In the genomic region with DNA sequence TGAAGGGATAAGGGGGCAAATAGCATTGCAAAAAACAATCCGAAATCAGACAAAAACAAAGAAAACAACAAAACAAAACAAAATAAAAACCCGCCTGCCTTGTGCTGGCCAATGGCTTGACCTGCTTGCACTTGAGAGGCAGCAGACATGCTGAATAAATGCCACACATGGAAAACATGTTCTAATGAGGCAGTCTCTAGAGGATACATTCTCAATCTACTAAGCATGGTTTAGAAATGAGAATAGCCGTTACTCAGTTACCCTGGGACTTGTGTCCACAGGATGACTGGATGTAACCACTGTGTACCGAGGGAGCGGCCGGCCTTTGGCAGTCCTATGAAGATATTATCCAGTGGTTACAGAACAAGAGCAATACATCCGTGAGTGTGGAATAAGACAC, we compare ENCODE assay signal across 26 mouse cellular contexts. TPM values are rescaled to one million over a fixed set of nuclear protein-coding genes. Genes with fewer than 3 reads are reported as not detected.
DNase-seq lines count a peak whose midpoint lies in the region; ATAC-seq lines count a peak whose summit lies in the region.
"Had no signal": no experiment of that assay in that cellular context is flagged by ENCODE, and none has a peak within 500 bp of the region (broad histone marks: within the 10 kb centered on the region; RNA-seq: fewer than 3 reads in every experiment).

No protein-coding gene starts in this region.

- no peaks in the 10 kb centered on the region for H3K27me3 ChIP-seq in forebrain, embryonic 11.5 days (ENCODE audit: control insufficient read depth, insufficient read depth, low read length)
- no peaks in the 10 kb centered on the region for H3K27me3 ChIP-seq in forebrain, embryonic 10.5 days (ENCODE audit: poor library complexity, severe bottlenecking)
- H3K27me3 ChIP-seq in heart, embryonic 10.5 days (ENCODE audit: insufficient read depth, poor library complexity, severe bottlenecking): no peaks in the 10 kb centered on the region
- H3K27me3 ChIP-seq: CH12.LX; embryonic facial prominence, embryonic 13.5 days; embryonic facial prominence, embryonic 15.5 days; forebrain, embryonic 13.5 days had no signal

- H3K9me3 ChIP-seq in forebrain, embryonic 11.5 days (ENCODE audit: control insufficient read depth, low read length): no peaks in the 10 kb centered on the region
- no peaks in the 10 kb centered on the region for H3K9me3 ChIP-seq in forebrain, embryonic 10.5 days
- no peaks in the 10 kb centered on the region for H3K9me3 ChIP-seq in heart, embryonic 10.5 days
- H3K9me3 ChIP-seq: embryonic facial prominence, embryonic 13.5 days; embryonic facial prominence, embryonic 15.5 days; forebrain, embryonic 13.5 days had no signal

- no peaks in the 10 kb centered on the region for H3K4me1 ChIP-seq in forebrain, embryonic 11.5 days (replicated peaks; ENCODE audit: control insufficient read depth, insufficient read depth, low read length)
- H3K4me1 ChIP-seq in forebrain, embryonic 10.5 days: peaks cover 25% of the 10 kb centered on the region
- H3K4me1 ChIP-seq in heart, embryonic 10.5 days: peaks cover 8% of the 10 kb centered on the region
- H3K4me1 ChIP-seq: embryonic facial prominence, embryonic 13.5 days; embryonic facial prominence, embryonic 15.5 days had no signal

- H3K27ac ChIP-seq in forebrain, embryonic 11.5 days (ENCODE audit: low read depth, low read length): no peak overlapping the region
- H3K27ac ChIP-seq in forebrain, embryonic 10.5 days: no peak overlapping the region
- H3K27ac ChIP-seq in heart, embryonic 10.5 days: no peak overlapping the region
- H3K27ac ChIP-seq: embryonic facial prominence, embryonic 13.5 days; embryonic facial prominence, embryonic 15.5 days; forebrain, embryonic 13.5 days had no signal

- H3K9ac ChIP-seq in forebrain, embryonic 11.5 days (ENCODE audit: low read length): no peak overlapping the region
- H3K9ac ChIP-seq: embryonic facial prominence, embryonic 13.5 days; embryonic facial prominence, embryonic 15.5 days; forebrain, embryonic 13.5 days had no signal

- WGBS in forebrain, embryonic 11.5 days: 66% methylated on average over 7 of the region's 7 CpGs
- WGBS in forebrain, embryonic 10.5 days: 78% methylated on average over 7 of the region's 7 CpGs
- WGBS in heart, embryonic 10.5 days: 78% methylated on average over 7 of the region's 7 CpGs

- no peaks in the 10 kb centered on the region for H3K36me3 ChIP-seq in forebrain, embryonic 11.5 days (ENCODE audit: control insufficient read depth, insufficient read depth, low read length)
- H3K36me3 ChIP-seq in forebrain, embryonic 10.5 days (replicated peaks): no peaks in the 10 kb centered on the region
- no peaks in the 10 kb centered on the region for H3K36me3 ChIP-seq in heart, embryonic 10.5 days
- H3K36me3 ChIP-seq: embryonic facial prominence, embryonic 13.5 days; embryonic facial prominence, embryonic 15.5 days; G1E had no signal

- peak; percentile 10 for DNase-seq in forebrain, embryonic 11.5 days (ENCODE audit: low spot score)
- no peak for DNase-seq in forebrain, embryonic 10.5 days (ENCODE audit: extremely low spot score, low spot score)
- peak; percentile 67 for DNase-seq in heart, adult 11 months
- no peak for DNase-seq in heart, embryonic 10.5 days (ENCODE audit: low spot score)
- peak; percentile 8 for DNase-seq in retina, embryonic 14.5 days (ENCODE audit: low spot score)
- DNase-seq in adrenal gland, adult 8-10 months: no peak
- DNase-seq: adrenal gland, postnatal 10 days; adrenal gland, postnatal 25 days; B cell, adult 2 months; cerebellum, adult 11 months; cerebellum, adult 18-20 months; cerebellum, adult 8-10 months; cerebellum, adult 9-11 months; cerebellum, postnatal 14 days; cerebellum, postnatal 36 days; embryo, embryonic 11 days had no signal

- H3K4me3 ChIP-seq in forebrain, embryonic 11.5 days (ENCODE audit: low read depth, low read length): no peak overlapping the region
- H3K4me3 ChIP-seq in forebrain, embryonic 10.5 days: no peak overlapping the region
- no peak overlapping the region for H3K4me3 ChIP-seq in heart, embryonic 10.5 days
- H3K4me3 ChIP-seq: embryonic facial prominence, embryonic 13.5 days; embryonic facial prominence, embryonic 15.5 days; erythroblast, embryonic 14.5 days; forebrain, embryonic 13.5 days had no signal

- no peak overlapping the region for H3K4me2 ChIP-seq in forebrain, embryonic 11.5 days (ENCODE audit: low read depth, low read length, severe bottlenecking)
- H3K4me2 ChIP-seq: embryonic facial prominence, embryonic 13.5 days; embryonic facial prominence, embryonic 15.5 days; forebrain, embryonic 13.5 days had no signal

- ATAC-seq in forebrain, embryonic 11.5 days (replicated peaks; ENCODE audit: low FRiP score): no peak
- ATAC-seq: activated CD4-positive, CD25-positive, alpha-beta regulatory T cell, adult 4 months; CD4-positive, CD25-positive, alpha-beta regulatory T cell, adult 4 months; forebrain, embryonic 13.5 days; forebrain, embryonic 16.5 days; Patski had no signal

RNA-seq across cellular contexts. Expression of a gene that starts 33.9 kb away (rescaled TPM):
- polyA plus RNA-seq in forebrain, embryonic 11.5 days (2014; fragmentation: Nextera tagmentation; extraction: Ambion mirVana): 11.7 and 13.4 TPM in 2 replicates
- polyA plus RNA-seq in forebrain, embryonic 10.5 days (2016; fragmentation: Nextera tagmentation; extraction: Ambion mirVana): 6.7 and 8.4 TPM in 2 replicates
- 12.6 and 13.6 TPM in 2 replicates for polyA plus RNA-seq in heart, embryonic 10.5 days (2016; fragmentation: Nextera tagmentation; extraction: Ambion mirVana)
- 10 to 100 TPM; 24.4 to 35.1 (median 28.6) TPM for total RNA-seq in adrenal gland, adult 8-10 months (2022)
- total RNA-seq: CH12.LX had no signal
- polyA plus RNA-seq: activated CD4-positive, CD25-positive, alpha-beta regulatory T cell, adult 4 months; CD4-positive, CD25-positive, alpha-beta regulatory T cell, adult 4 months; erythroblast, embryonic 14.5 days; G1E had no signal

Comparison
In these comparisons a context has a peak if more than half of its experiments do, and no peak if none do; other contexts are left out.
1. DNase-seq: peak in forebrain, embryonic 11.5 days (single experiment), heart, adult 11 months (single experiment) and retina, embryonic 14.5 days (single experiment); none in forebrain, embryonic 10.5 days (single experiment), heart, embryonic 10.5 days (single experiment) and adrenal gland, adult 8-10 months (single experiment).